Mouse (Mus musculus): ENCODE measurements around the gene Ccdc189. TPM values are rescaled to one million over a fixed set of nuclear protein-coding genes. Genes with fewer than 3 reads are reported as not detected.

Ccdc189 gene
- total RNA-seq, 2 experiments from 2014 or later: 1.7 to 2.4 TPM

DNA sequence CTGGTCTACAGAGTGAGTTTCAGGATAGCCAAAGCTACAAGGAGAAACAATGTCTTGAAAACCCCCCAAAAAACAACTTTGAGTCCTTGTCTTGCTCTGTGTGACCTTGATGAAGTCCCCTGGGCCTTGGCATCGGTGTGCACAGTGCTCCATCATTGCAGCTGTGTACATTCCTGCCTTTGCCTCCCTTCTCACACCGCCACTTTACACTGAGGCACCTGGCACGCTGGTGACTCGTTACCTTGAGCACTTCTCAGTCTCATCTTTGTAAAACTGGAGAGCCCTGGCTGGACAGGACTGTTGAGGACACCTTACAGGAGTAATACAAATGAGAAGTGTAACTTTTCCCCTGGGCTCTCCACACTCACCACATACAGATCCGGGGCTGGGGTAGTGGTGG is 1.2 kb downstream of the Ccdc189 start:
- Histone ChIP-seq H3K27ac (peak overlapping the region; percentile 93), H3K4me3 (peak overlapping the region; percentile 93)
- no peak for TF ChIP-seq CTCF (IDR thresholded peaks at IDR 0.05)
- no peak for DNase-seq
- intact Hi-C loops (cut with DNase I): loop anchor here (5.0 kb wide), 1 partner anchor 75 kb away; the partner anchor contains the start of gene Srcap

DNA sequence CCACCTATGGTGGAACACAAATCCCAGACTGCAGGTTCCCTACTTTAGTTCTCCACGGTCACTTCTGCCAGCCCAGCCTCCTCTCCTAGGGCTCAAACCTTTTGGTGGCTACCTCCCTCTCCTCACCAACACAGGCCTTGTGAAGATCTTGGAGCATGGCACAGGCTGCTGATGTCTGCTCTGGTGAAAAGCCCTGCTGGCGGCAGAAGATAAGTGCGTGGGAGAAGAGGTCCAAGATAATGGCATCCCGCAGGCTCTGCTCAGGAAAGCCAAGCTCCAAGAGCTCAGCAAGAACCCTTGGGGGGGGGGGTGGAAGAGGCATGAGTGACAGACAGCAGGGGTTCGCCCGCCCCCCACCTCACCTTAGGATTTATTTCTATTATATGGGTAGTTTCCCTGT is 2.2 kb downstream of the Ccdc189 start:
- no peak overlapping the region for H3K27ac ChIP-seq
- intact Hi-C loops (cut with DNase I): loop anchor here (5.0 kb wide), 1 partner anchor 74 kb away; the partner anchor contains the start of gene Srcap
- no peak overlapping the region for H3K4me3 ChIP-seq
- no peak for TF ChIP-seq CTCF (IDR thresholded peaks at IDR 0.05)
- no peak for DNase-seq

DNA sequence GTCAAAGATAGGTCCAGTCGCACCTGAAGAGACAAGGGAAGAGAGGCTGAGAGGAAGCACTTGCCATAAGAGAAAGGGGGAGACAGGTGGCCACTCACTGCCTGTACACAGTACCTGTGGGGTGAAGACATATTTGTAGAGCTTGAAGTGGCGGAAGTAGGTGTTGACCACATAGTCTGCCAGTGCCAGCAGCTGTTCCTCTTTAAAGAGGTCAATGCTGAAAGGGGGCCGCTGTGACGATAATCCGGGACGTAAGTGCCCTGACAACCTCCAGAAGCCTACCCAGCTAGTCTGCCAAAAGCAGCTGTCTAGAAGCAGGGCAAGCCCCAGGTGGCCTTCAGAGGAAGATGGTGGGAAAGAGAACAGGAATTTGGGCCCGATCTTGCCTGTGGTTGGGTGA is 3.4 kb downstream of the Ccdc189 start:
- no peak for TF ChIP-seq CTCF (IDR thresholded peaks at IDR 0.05)
- Histone ChIP-seq H3K27ac (no peak overlapping the region), H3K4me3 (no peak overlapping the region)
- DNase-seq: no peak
- intact Hi-C loops (cut with DNase I): loop anchor here (5.0 kb wide), 1 partner anchor 73 kb away; the partner anchor contains the start of gene Srcap

DNA sequence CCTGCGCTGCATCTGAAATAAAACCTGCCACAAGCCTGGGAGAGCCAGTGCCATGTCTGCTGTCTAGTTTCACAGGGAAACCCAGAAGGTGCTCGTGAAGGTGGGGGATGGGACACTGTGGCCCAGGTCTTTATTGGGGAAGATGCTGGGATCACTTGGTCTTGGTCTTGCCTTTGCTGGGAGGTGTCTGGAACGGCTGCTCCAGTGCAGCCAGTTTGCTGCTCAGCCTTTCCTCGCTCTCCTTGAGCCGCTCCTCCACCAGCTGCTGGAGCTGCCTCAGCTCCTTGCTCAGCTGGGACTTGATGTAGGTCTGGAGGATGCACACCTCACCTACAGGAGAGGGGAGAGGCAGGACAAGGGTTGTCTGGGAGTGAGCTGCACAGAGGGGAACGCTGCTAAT is 5.1 kb downstream of the Ccdc189 start:
- no peak overlapping the region for H3K27ac ChIP-seq
- no peak overlapping the region for H3K4me3 ChIP-seq
- intact Hi-C loops (cut with DNase I): no loop called here
- TF ChIP-seq CTCF (IDR thresholded peaks at IDR 0.05): no peak
- DNase-seq: no peak

DNA sequence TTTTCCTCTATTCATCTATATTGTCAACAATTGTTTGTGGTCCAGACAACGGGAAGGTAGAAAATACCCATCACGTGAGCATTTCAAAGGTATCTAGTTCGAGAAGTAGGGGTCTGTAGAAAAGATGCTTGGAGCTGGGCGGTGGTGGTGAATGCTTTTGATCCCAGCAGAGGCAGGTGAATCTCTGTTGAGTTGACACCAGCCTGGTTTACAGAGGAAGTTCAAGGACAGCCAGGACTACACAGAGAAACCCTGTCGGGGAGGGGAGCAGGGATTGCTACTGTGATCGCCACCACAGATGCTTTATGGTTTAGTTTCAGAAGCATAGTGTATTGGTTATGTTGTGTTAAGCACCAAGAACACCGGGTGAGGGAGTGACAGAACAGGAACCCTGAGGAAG is 14.3 kb downstream of the Ccdc189 start:
- Histone ChIP-seq H3K4me3 (peak overlapping the region; percentile 88), H3K27ac (peak overlapping the region; percentile 89; the same call in 1 of the 2 replicates)
- no peak for TF ChIP-seq CTCF (IDR thresholded peaks at IDR 0.05)
- intact Hi-C loops (cut with DNase I): no loop called here
- DNase-seq: no peak

DNA sequence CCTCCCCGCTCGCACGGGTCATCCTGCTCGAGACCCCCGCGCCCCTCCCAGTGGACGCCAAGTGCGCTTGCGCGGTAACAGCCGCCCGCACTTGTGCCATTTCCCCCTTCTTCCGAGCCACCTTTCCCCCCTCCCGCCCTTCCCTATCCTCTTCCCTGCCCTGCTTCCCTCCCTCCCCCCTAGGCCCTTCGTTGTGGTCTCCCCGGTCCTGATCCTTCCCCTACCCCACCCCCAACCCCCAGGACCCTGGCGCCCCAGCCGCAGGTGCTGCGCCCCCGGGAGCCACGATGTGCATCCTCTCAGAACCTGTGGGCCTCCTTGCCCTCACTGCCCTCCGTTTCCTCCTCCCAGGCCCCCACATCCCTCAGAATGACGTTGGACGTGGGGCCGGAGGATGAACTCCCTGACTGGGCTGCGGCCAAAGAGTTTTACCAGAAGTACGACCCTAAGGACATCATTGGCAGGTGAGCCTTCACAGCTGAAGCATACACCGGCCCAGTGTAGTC is 14.8 kb downstream of the Ccdc189 start:
- Histone ChIP-seq H3K4me3 (peak overlapping the region; percentile 88), H3K27ac (peak overlapping the region; percentile 89)
- TF ChIP-seq CTCF (IDR thresholded peaks at IDR 0.05): no peak
- no peak for DNase-seq
- intact Hi-C loops (cut with DNase I): no loop called here

DNA sequence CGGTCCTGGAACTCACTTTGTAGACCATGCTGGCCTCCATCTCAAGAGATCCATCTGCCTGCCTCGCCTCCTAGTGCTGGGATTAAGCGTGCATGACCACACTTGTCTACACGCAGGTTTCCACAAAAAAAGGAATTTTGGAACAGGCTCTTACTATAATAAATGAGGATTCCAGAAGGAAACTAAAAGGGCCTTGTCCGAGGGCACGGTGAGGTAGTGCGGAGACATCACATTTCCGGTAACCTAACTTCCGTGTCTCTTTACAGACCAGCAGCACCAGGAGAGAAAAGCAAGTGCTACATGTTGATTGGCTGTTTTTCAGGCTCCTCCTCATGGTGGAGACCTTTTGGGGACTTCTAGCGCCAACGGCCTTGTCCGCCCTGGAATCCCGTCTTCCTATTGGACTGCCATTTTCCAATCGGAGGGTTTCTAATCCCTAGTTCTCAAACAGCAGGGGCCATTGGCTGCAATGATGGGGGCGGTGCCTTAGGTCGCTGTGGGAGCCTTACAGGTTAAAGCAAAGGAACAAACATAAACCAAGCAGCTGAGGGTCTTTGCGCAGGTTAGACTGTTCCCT is 15.4 kb downstream of the Ccdc189 start, which contains the start of gene Phkg2:
TSS of gene Phkg2 (plus strand) at position 446 of the 577 bp plus-strand sequence.
- no peak for TF ChIP-seq CTCF (IDR thresholded peaks at IDR 0.05)
- peak within 1 kb of the TSS; percentile 88 for H3K4me3 ChIP-seq
- H3K27ac ChIP-seq: peak within 1 kb of the TSS; percentile 89
- intact Hi-C loops (cut with DNase I): no loop called here
- peak; percentile 94 for DNase-seq

DNA sequence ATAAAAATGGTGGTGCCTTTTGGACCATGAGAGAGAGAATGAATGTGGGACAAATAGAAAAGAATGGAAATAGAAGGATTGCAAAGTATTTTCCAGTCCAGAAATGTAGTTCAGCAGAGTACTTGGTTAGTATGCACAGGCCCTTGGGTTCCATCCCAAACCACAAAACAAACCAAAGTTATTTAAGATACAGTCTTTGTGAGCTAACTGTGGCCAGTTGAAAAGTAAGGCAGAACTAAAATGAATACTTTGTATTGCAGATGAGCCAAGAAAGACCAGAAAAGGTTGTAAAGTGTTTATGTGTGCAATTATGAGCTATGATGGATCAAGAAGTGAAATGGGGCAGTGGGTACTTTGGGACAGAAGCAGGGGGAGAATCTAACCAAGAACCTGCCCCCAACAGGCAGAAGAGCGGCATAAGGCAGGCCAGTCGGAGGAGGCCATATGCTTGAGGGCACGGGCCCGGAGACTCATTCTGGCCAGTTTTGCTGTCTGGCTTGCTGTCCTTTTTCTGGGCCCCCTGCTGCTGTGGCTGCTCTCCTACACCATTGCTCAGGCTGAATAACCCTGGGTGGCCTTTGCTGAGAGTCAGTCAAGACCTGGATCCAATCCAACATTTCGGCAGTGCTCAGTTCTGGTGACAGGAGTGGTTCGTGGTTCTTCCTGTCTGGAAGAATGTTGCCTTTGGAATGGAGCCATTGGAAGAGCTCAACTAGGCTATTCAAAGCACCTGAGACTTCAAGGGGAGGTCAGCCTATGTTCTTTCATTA is 23.8 kb downstream of the Ccdc189 start:
- Histone ChIP-seq H3K4me3 (no peak overlapping the region), H3K27ac (no peak overlapping the region)
- intact Hi-C loops (cut with DNase I): no loop called here
- no peak for DNase-seq
- TF ChIP-seq CTCF (IDR thresholded peaks at IDR 0.05): no peak

DNA sequence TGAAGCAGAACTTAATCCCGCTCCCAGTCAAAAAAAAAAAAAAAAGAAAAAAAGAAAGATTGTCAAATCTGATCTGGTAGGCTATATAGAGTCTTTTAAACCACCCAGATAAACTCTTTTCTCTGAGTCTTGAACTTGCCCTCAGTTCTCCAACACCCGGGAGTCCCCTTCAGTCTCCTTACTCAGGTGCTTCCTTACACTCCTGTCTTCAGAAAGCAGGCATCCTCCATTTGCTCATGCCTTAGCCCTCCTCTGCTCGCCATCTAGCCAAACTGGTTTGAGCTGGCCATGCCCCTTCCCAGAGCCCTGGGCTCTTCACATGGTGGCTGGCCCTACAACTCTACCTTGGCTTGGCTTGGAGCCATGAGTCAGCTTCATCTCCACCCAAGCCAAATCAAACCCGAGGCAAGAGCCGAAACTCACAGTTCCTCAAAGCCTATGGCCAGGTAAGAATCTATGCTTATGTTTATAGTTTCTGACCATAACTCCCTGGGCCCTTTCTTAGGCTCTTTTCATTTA is 27.0 kb downstream of the Ccdc189 start, which contains the start of gene Tmem265:
TSS of gene Tmem265 (plus strand) at position 51 of the 519 bp plus-strand sequence.
- H3K4me3 ChIP-seq: no peak within 1 kb of the TSS
- intact Hi-C loops (cut with DNase I): no loop called here
- no peak for TF ChIP-seq CTCF (IDR thresholded peaks at IDR 0.05)
- H3K27ac ChIP-seq: no peak within 1 kb of the TSS
- DNase-seq: no peak

DNA sequence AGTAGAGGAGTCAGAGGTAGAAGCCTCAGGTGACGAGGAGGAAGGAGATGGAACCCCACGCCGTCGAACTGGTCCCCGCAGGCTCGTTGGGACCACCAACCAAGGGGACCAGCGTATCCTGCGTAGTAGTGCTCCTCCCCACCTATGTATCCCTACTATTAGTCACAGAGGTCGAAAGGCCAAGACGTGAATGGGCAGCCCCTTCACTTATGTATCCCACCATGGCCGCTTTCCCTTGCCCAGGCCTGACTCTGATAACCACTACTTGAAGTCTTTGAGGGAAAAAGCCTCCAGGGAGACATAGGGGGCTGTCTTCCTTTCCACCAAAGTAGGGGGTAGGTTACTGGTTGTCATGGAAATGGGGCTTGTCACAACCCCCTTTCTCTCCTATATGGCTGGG is 27.8 kb downstream of the Ccdc189 start:
- DNase-seq: no peak
- Histone ChIP-seq H3K27ac (no peak overlapping the region), H3K4me3 (no peak overlapping the region)
- no peak for TF ChIP-seq CTCF (IDR thresholded peaks at IDR 0.05)
- intact Hi-C loops (cut with DNase I): no loop called here

DNA sequence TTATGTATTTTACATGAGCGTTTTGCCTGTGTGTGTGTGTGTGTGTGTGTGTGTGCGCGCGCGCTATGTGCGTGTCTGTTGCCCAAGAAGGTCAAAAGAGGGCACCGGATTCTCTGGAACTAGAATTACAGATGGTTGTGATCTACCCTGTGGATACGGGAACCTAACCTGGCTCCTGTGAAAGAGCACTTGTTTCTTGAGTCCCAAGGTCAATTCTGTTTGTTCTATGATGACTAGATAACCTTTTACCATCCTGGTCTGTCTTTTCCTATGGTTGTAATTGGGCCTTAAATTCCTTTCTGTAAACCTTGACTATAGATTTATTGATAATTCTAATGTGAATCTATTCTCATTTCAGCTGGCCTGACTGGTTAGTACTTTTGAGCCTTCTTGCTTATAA is 36.8 kb downstream of the Ccdc189 start:
- H3K4me3 ChIP-seq: no peak overlapping the region
- H3K27ac ChIP-seq: no peak overlapping the region
- DNase-seq: no peak
- TF ChIP-seq CTCF (IDR thresholded peaks at IDR 0.05): no peak
- intact Hi-C loops (cut with DNase I): loop anchor here (5.0 kb wide), 1 partner anchor 34 kb away; the partner anchor contains the start of gene Gm42715

DNA sequence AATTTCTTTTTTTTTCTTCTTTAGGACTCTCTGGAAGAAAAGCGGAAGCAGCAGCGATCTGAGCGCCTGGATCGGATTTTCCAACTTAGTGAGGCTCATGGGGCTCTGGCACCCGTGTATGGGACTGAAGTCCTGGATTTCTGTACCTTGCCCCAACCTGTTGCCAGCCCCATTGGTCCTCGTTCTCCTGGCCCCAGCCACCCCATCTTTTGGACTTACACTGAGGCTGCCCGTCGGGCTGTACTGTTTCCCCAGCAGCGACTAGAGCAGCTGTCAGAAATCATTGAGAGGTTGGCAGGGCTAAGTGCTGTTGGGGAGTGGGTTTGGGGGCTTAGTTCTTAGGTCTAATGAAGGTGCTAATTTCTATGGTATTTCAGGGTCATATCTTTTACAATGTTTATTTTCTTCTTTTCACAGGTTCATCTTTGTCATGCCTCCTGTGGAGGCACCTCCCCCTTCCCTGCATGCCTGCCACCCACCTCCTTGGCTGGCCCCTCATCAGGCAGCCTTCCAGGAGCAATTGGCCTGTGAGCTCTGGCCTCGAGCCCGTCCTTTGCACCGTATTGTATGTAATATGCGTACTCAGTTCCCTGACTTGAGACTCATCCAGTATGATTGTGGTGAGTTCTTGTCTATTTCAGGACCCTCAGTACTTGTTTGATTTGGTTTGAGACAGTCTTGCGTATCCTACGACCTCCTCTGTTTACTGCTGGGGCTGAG is 39.1 kb downstream of the Ccdc189 start:
- no peak for TF ChIP-seq CTCF (IDR thresholded peaks at IDR 0.05)
- intact Hi-C loops (cut with DNase I): no loop called here
- DNase-seq: peak; percentile 53
- H3K27ac ChIP-seq: no peak overlapping the region
- no peak overlapping the region for H3K4me3 ChIP-seq
